Mouse (Mus musculus) CD4-positive, CD25-positive, alpha-beta regulatory T cell, adult 9 weeks (primary cell): ENCODE results near the gene Mrps31. TPM values are rescaled to one million over a fixed set of nuclear protein-coding genes. Genes with fewer than 3 reads are reported as not detected.

ENCODE experiments used
- polyA plus RNA-seq: library from polyadenylated mRNA; unstranded; fragments of 100-300 nt; shearing (Covaris generic); gene quantifications from one replicate; pipeline ENCODE4 v1.2.1, GENCODE M21; 2017

The Mrps31 gene
- 30.8 TPM for polyA plus RNA-seq

DNA sequence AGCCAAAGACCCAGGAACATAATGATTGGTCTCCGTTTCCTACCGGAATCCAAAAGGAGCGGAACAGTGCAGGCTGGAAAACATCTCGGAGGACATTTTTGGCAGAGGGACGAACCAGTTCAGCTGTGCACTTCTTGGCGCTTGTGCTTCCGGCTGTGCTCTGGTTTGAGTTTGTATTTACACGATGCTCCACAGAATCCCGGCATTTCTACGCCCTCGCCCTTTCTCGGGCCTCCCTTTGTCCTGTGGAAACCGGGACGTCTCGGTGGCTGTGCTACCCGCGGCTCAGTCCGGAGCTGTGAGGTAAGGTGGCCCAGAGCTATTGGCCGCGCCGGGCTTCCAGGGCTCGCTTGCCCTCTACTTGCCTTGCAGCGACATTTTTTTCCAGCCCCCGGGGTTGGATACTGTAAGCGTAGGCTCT lies at the start of gene Mrps31:
Gene Mrps31, plus strand, starts transcription at position 80 of the 421 bp plus-strand sequence.

DNA sequence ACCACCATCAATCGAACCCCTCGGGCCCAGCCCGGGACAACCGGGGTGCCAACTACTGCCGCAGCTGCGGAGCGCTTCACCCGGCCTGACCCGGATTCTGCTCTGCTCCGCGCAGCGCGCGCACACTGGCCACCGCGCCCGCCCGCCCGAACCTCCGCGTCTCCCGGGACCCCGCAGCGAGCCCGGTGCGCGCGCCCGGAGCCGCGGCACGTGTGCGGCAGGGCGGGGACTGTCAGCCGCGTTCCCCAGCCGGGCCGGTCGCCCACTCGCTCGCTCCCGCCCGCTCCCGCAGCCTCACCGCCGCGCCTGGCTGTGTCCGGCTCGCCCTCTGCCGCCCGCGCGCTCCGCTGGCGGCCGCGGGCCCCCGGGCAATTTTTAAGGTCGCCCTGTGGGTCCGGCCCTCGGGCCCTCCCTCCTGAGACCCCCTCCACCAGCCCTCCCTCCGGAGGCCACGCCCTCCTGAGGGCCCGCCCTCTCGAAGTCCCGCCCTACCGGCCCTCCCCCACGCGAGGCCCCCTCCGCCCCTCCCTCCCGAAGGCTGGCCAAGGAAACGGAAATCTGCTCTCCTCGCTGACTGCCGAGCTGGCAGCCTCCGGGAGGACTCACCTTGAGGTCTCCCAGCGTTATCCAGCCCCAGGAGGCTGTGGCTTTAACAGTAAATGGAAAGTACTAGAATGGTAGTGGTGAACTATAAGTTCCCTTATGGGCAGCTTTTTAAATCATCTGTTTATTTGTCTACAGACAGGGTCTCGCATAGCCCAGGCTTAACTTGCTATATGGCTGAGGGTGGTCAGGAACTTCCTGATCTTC lies 12.8 kb upstream of the Mrps31 start, which contains the start of gene Slc25a15:
Gene Slc25a15, minus strand, starts transcription at position 456 of the 810 bp plus-strand sequence.

Other genes with a start within 250 kb of the Mrps31 start
- 8.1 TPM for gene Nek3, start 244.9 kb upstream of the Mrps31 start, polyA plus RNA-seq
- gene Ckap2, start 225.5 kb upstream of the Mrps31 start, polyA plus RNA-seq = 3.0 TPM
- 48.5 TPM for gene Vps36, start 218.6 kb upstream of the Mrps31 start, polyA plus RNA-seq
- 0.65 TPM for gene Thsd1, start 184.0 kb upstream of the Mrps31 start, polyA plus RNA-seq
- not detected for gene Tpte, start 127.9 kb upstream of the Mrps31 start, polyA plus RNA-seq
- gene Slc25a15, start 12.8 kb upstream of the Mrps31 start, polyA plus RNA-seq = 5.5 TPM